Mouse (Mus musculus) small intestine, adult 2 months (tissue): Measurements from ENCODE around the gene 2010109A12Rik.

Experiments
- CTCF ChIP-seq: fragments of 200-500 bp; IDR thresholded peaks from 2 replicates; pipeline ENCODE4 v1.5.1; 2012; ENCODE audit warnings: low read depth, mild to moderate bottlenecking, control low read depth, inconsistent platforms, low read length, moderate library complexity, mixed read lengths; ENCODE audit not compliant: insufficient replicate concordance, insufficient read length; ENCODE audit errors: extremely low read depth
- POLR2A ChIP-seq: fragments of 200-500 bp; IDR thresholded peaks from 2 replicates; pipeline ENCODE4 v1.6.1; 2012; ENCODE audit warnings: low read depth, mild to moderate bottlenecking, control low read depth, inconsistent platforms, low read length, moderate library complexity

GRCm38 (mm10) chr5:93198232-93198631, 8.1 kb upstream of the 2010109A12Rik start:
- no peak for TF ChIP-seq POLR2A
- no peak for TF ChIP-seq CTCF
